Mouse (Mus musculus) testis, adult 2 months (tissue): ENCODE measurements at regions not wholly inside any gene's neighbourhood (a gene's known extent, or its start where the extent isn't known, plus 50 kb on each side); places are given as distances from the start of the nearest gene placed in this dataset.

Experiments used
- CTCF ChIP-seq: fragments of 200-500 bp; IDR thresholded peaks from 2 replicates; pipeline ENCODE4 v1.5.1; 2012; ENCODE audit warnings: low read depth, mild to moderate bottlenecking, inconsistent platforms, low read length, moderate library complexity; ENCODE audit not compliant: control insufficient read depth, insufficient read depth, insufficient replicate concordance
- POLR2A ChIP-seq: fragments of 200-500 bp; IDR thresholded peaks from 2 replicates; pipeline ENCODE4 v1.6.1; 2012; ENCODE audit warnings: low read depth, mild to moderate bottlenecking, inconsistent platforms, low read length, moderate library complexity; ENCODE audit not compliant: control insufficient read depth

DNA sequence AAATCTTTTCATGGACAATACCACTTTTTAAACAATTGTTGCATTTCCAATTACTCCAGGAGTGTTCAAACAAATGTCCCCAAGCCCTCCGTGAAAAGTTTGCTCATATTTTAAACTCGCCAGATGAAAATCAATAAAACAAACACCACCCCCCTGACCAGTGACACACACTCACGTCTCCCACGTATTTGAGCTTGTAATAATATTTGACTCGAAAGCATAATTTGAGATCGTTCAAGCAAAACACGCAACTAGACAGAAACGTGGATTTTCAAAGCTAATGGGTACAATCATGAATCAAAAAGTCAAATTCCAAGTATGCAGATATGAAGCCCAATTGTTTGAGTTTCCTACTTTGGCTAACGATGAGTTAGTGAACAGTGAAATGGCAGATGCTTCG is 65.0 kb upstream of the Otx2 start:
- TF ChIP-seq POLR2A (no peak), CTCF (no peak)
